Comparison of ENCODE assay signal across 16 mouse cellular contexts in the genomic region with DNA sequence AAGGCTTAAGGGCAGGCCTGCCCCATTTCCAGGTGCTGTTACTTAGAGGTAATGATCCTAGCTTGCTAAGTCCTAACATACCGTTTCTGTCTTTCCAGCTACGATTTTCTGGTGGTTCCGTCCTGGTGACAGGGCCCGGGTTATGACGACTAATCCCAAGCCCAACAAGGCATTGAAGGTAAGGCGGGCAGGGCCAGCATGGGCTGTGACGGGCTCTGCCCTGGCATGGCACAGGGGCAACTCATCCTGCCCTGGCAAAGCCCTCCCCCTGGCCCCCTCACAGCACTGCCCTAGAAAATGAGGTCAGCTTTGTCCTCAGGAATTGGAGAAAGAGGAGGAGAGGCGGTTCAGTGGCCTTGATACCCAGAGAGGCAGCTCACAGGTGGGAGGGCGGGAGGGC. TPM values are rescaled to one million over a fixed set of nuclear protein-coding genes. Genes with fewer than 3 reads are reported as not detected.
A peak's percentile ranks its signal among the peaks of the same experiment; 100 is the strongest.
DNase-seq lines count a peak whose midpoint lies in the region; ATAC-seq lines count a peak whose summit lies in the region.
"Had no signal": no experiment of that assay in that cellular context is flagged by ENCODE, and none has a peak within 500 bp of the region (broad histone marks: within the 10 kb centered on the region; RNA-seq: fewer than 3 reads in every experiment).

No protein-coding gene starts in this region.

- peak; percentile 2 for DNase-seq in kidney, adult 11 months
- no peak for DNase-seq in kidney, adult 8-10 months
- DNase-seq in Muller cell, postnatal 12 days (ENCODE audit: inconsistent ontology term), result no peak
- no peak for DNase-seq in lung, postnatal 25 days (ENCODE audit: low spot score)
- DNase-seq: adrenal gland, postnatal 10 days; cerebellum, postnatal 36 days had no signal

- no peak overlapping the region; the same call in 1 of the 2 replicates for H3K9ac ChIP-seq in forebrain, embryonic 13.5 days
- no peak overlapping the region for H3K9ac ChIP-seq in forebrain, embryonic 12.5 days
- H3K9ac ChIP-seq in hindbrain, embryonic 15.5 days, result no peak overlapping the region
- peak overlapping the region; percentile 67 for H3K9ac ChIP-seq in neural tube, embryonic 13.5 days
- H3K9ac ChIP-seq: embryonic facial prominence, embryonic 13.5 days had no signal

- H3K27ac ChIP-seq in forebrain, embryonic 13.5 days, result no peak overlapping the region
- H3K27ac ChIP-seq in forebrain, embryonic 12.5 days, result no peak overlapping the region
- H3K27ac ChIP-seq in hindbrain, embryonic 15.5 days (replicated peaks), result no peak overlapping the region
- H3K27ac ChIP-seq in neural tube, embryonic 13.5 days (replicated peaks), result peak overlapping the region; percentile 97; the same call in 1 of the 2 replicates
- H3K27ac ChIP-seq: embryonic facial prominence, embryonic 13.5 days had no signal

- H3K4me2 ChIP-seq in forebrain, embryonic 13.5 days, result peak overlapping the region; percentile 68
- H3K4me2 ChIP-seq in forebrain, embryonic 12.5 days, result no peak overlapping the region
- peak overlapping the region; percentile 59 for H3K4me2 ChIP-seq in hindbrain, embryonic 15.5 days
- H3K4me2 ChIP-seq in neural tube, embryonic 13.5 days, result peak overlapping the region; percentile 65
- H3K4me2 ChIP-seq: embryonic facial prominence, embryonic 13.5 days had no signal

- H3K9me3 ChIP-seq in forebrain, embryonic 13.5 days (replicated peaks), result no peaks in the 10 kb centered on the region
- H3K9me3 ChIP-seq in forebrain, embryonic 12.5 days, result no peaks in the 10 kb centered on the region
- no peaks in the 10 kb centered on the region for H3K9me3 ChIP-seq in hindbrain, embryonic 15.5 days
- no peaks in the 10 kb centered on the region for H3K9me3 ChIP-seq in neural tube, embryonic 13.5 days
- H3K9me3 ChIP-seq: embryonic facial prominence, embryonic 13.5 days had no signal

- H3K4me3 ChIP-seq in forebrain, embryonic 13.5 days, result no peak overlapping the region
- H3K4me3 ChIP-seq in forebrain, embryonic 12.5 days (replicated peaks), result no peak overlapping the region
- no peak overlapping the region for H3K4me3 ChIP-seq in hindbrain, embryonic 15.5 days
- no peak overlapping the region for H3K4me3 ChIP-seq in neural tube, embryonic 13.5 days
- H3K4me3 ChIP-seq: embryonic facial prominence, embryonic 13.5 days had no signal

- ATAC-seq in forebrain, embryonic 13.5 days, result no peak
- ATAC-seq in forebrain, embryonic 12.5 days (ENCODE audit: low FRiP score), result no peak
- ATAC-seq in hindbrain, embryonic 15.5 days (ENCODE audit: low FRiP score, low read depth), result no peak
- no peak for ATAC-seq in neural tube, embryonic 13.5 days (ENCODE audit: low read depth)

- peaks cover 21% of the 10 kb centered on the region for H3K36me3 ChIP-seq in forebrain, embryonic 13.5 days (ENCODE audit: poor library complexity, severe bottlenecking)
- peaks cover 12% of the 10 kb centered on the region for H3K36me3 ChIP-seq in forebrain, embryonic 12.5 days (replicated peaks)
- H3K36me3 ChIP-seq in hindbrain, embryonic 15.5 days, result peaks cover 15% of the 10 kb centered on the region; the same call in 1 of the 2 replicates
- H3K36me3 ChIP-seq in neural tube, embryonic 13.5 days, result peaks cover 21% of the 10 kb centered on the region

- no peaks in the 10 kb centered on the region for H3K27me3 ChIP-seq in forebrain, embryonic 13.5 days
- no peaks in the 10 kb centered on the region; the same call in 1 of the 2 replicates for H3K27me3 ChIP-seq in forebrain, embryonic 12.5 days
- H3K27me3 ChIP-seq in hindbrain, embryonic 15.5 days, result no peaks in the 10 kb centered on the region
- peaks cover 7% of the 10 kb centered on the region; the same call in 1 of the 2 replicates for H3K27me3 ChIP-seq in neural tube, embryonic 13.5 days
- H3K27me3 ChIP-seq: embryonic facial prominence, embryonic 13.5 days had no signal

- peaks cover 57% of the 10 kb centered on the region for H3K4me1 ChIP-seq in forebrain, embryonic 13.5 days
- H3K4me1 ChIP-seq in forebrain, embryonic 12.5 days, result peaks cover 49% of the 10 kb centered on the region
- peaks cover 47% of the 10 kb centered on the region for H3K4me1 ChIP-seq in hindbrain, embryonic 15.5 days (replicated peaks)
- H3K4me1 ChIP-seq in neural tube, embryonic 13.5 days (replicated peaks), result peaks cover 58% of the 10 kb centered on the region

- 89% methylated on average over 9 of the region's 9 CpGs for WGBS in forebrain, embryonic 13.5 days
- 97% methylated on average over 7 of the region's 9 CpGs for WGBS in forebrain, embryonic 12.5 days
- 88% methylated on average over 9 of the region's 9 CpGs for WGBS in hindbrain, embryonic 15.5 days
- 96% methylated on average over 9 of the region's 9 CpGs for WGBS in neural tube, embryonic 13.5 days

RNA-seq across cellular contexts. Expression of a gene that starts 7.7 kb away (rescaled TPM):
- polyA plus RNA-seq in forebrain, embryonic 13.5 days (2015; fragmentation: Nextera tagmentation; extraction: Ambion mirVana), result 14.0 and 14.3 TPM in 2 replicates
- polyA plus RNA-seq in forebrain, embryonic 12.5 days (2016; fragmentation: Nextera tagmentation; extraction: Ambion mirVana), result 11.4 and 12.0 TPM in 2 replicates
- 11.7 and 13.5 TPM in 2 replicates for polyA plus RNA-seq in hindbrain, embryonic 15.5 days (2015; fragmentation: Nextera tagmentation; extraction: Ambion mirVana)
- 11.7 and 12.1 TPM in 2 replicates for polyA plus RNA-seq in neural tube, embryonic 13.5 days (2015; fragmentation: Nextera tagmentation; extraction: Ambion mirVana)

RNA-seq across cellular contexts. Expression of a gene that starts 20.7 kb away (rescaled TPM):
- polyA plus RNA-seq in forebrain, embryonic 13.5 days (2015; fragmentation: Nextera tagmentation; extraction: Ambion mirVana), result 0.05 and 0.20 TPM in 2 replicates
- polyA plus RNA-seq in forebrain, embryonic 12.5 days (2016; fragmentation: Nextera tagmentation; extraction: Ambion mirVana), result 0.54 and 0.85 TPM in 2 replicates
- polyA plus RNA-seq in hindbrain, embryonic 15.5 days (2015; fragmentation: Nextera tagmentation; extraction: Ambion mirVana), result 0.12 and 0.18 TPM in 2 replicates
- 0.23 and 0.64 TPM in 2 replicates for polyA plus RNA-seq in neural tube, embryonic 13.5 days (2015; fragmentation: Nextera tagmentation; extraction: Ambion mirVana)

RNA-seq across cellular contexts. Expression of a gene that starts 23.6 kb away (rescaled TPM):
- 23.5 and 27.6 TPM in 2 replicates for polyA plus RNA-seq in forebrain, embryonic 13.5 days (2015; fragmentation: Nextera tagmentation; extraction: Ambion mirVana)
- polyA plus RNA-seq in forebrain, embryonic 12.5 days (2016; fragmentation: Nextera tagmentation; extraction: Ambion mirVana), result 37.7 and 40.8 TPM in 2 replicates
- 30.0 and 30.3 TPM in 2 replicates for polyA plus RNA-seq in hindbrain, embryonic 15.5 days (2015; fragmentation: Nextera tagmentation; extraction: Ambion mirVana)
- polyA plus RNA-seq in neural tube, embryonic 13.5 days (2015; fragmentation: Nextera tagmentation; extraction: Ambion mirVana), result 24.3 and 27.1 TPM in 2 replicates

RNA-seq across cellular contexts. Expression of a gene that starts 27.2 kb away (rescaled TPM):
- polyA plus RNA-seq in forebrain, embryonic 13.5 days (2015; fragmentation: Nextera tagmentation; extraction: Ambion mirVana), result not detected in 2 replicates
- polyA plus RNA-seq in forebrain, embryonic 12.5 days (2016; fragmentation: Nextera tagmentation; extraction: Ambion mirVana), result 0.76 TPM in 1 of 2 replicates, not detected in the other
- not detected in 2 replicates for polyA plus RNA-seq in hindbrain, embryonic 15.5 days (2015; fragmentation: Nextera tagmentation; extraction: Ambion mirVana)
- polyA plus RNA-seq in neural tube, embryonic 13.5 days (2015; fragmentation: Nextera tagmentation; extraction: Ambion mirVana), result not detected in 2 replicates
- polyA plus RNA-seq: gonadal fat pad, adult 2 months; kidney, embryonic 14.5 days; liver, adult 2 months; spleen, adult 2 months; testis, adult 2 months had no signal

RNA-seq across cellular contexts. Expression of a gene that starts 27.6 kb away (rescaled TPM):
- 85.5 and 88.5 TPM in 2 replicates for polyA plus RNA-seq in forebrain, embryonic 13.5 days (2015; fragmentation: Nextera tagmentation; extraction: Ambion mirVana)
- polyA plus RNA-seq in forebrain, embryonic 12.5 days (2016; fragmentation: Nextera tagmentation; extraction: Ambion mirVana), result 72.5 and 75.8 TPM in 2 replicates
- polyA plus RNA-seq in hindbrain, embryonic 15.5 days (2015; fragmentation: Nextera tagmentation; extraction: Ambion mirVana), result 67.4 and 71.0 TPM in 2 replicates
- 66.6 and 70.3 TPM in 2 replicates for polyA plus RNA-seq in neural tube, embryonic 13.5 days (2015; fragmentation: Nextera tagmentation; extraction: Ambion mirVana)
